ENCODE assay signal across 17 mouse cellular contexts in genomic region chr15:29433033-29433739, GRCm38 (mm10).
DNase-seq lines count a peak whose midpoint lies in the region; ATAC-seq and TF ChIP-seq lines count a peak whose summit lies in the region.
"Had no signal": no experiment of that assay in that cellular context is flagged by ENCODE, and none has a peak within 500 bp of the region (broad histone marks: within the 10 kb centered on the region; RNA-seq: fewer than 3 reads in every experiment).

No protein-coding gene starts in this region.

- intact Hi-C loops in left cerebral cortex, postnatal 10 days (cut with DNase I): no loop called here

- H3K27me3 ChIP-seq in embryonic facial prominence, embryonic 14.5 days (replicated peaks; ENCODE audit: control insufficient read depth, insufficient read depth, low read length): no peaks in the 10 kb centered on the region
- H3K27me3 ChIP-seq in hindbrain, embryonic 13.5 days: no peaks in the 10 kb centered on the region
- H3K27me3 ChIP-seq in midbrain, embryonic 16.5 days (ENCODE audit: control insufficient read depth, insufficient read depth, low read depth, low read length): no peaks in the 10 kb centered on the region
- H3K27me3 ChIP-seq in thymus, adult 2 months (ENCODE audit: control insufficient read depth, insufficient read depth, low read length): no peaks in the 10 kb centered on the region
- H3K27me3 ChIP-seq: embryonic facial prominence, embryonic 12.5 days; intestine, embryonic 15.5 days had no signal

- no peaks in the 10 kb centered on the region for H3K4me1 ChIP-seq in embryonic facial prominence, embryonic 14.5 days (ENCODE audit: control insufficient read depth, insufficient read depth, low read length)
- H3K4me1 ChIP-seq in hindbrain, embryonic 13.5 days (replicated peaks): 0 out of 2 replicates have a peak, but pooled peaks cover 6% of the 10 kb centered on the region
- H3K4me1 ChIP-seq in midbrain, embryonic 16.5 days (ENCODE audit: control insufficient read depth, insufficient read depth, low read length): peaks cover 6% of the 10 kb centered on the region; the same call in 1 of the 2 replicates
- no peaks in the 10 kb centered on the region for H3K4me1 ChIP-seq in thymus, adult 2 months (replicated peaks; ENCODE audit: control insufficient read depth, insufficient read depth, low read length)
- H3K4me1 ChIP-seq: intestine, embryonic 15.5 days had no signal

- WGBS in embryonic facial prominence, embryonic 14.5 days: 8% methylated on average over 4 of the region's 4 CpGs
- WGBS in hindbrain, embryonic 13.5 days: 16% methylated on average over 4 of the region's 4 CpGs
- whole genome bisulfite sequencing in midbrain, embryonic 16.5 days: 11% methylated on average over 4 of the region's 4 CpGs
- WGBS in thymus, adult 2 months: 49% methylated on average over 4 of the region's 4 CpGs

- H3K4me3 ChIP-seq in embryonic facial prominence, embryonic 14.5 days (ENCODE audit: low read depth, low read length): no peak overlapping the region
- H3K4me3 ChIP-seq in hindbrain, embryonic 13.5 days: no peak overlapping the region
- no peak overlapping the region for H3K4me3 ChIP-seq in midbrain, embryonic 16.5 days (ENCODE audit: low read depth, low read length)
- no peak overlapping the region for H3K4me3 ChIP-seq in thymus, adult 2 months (ENCODE audit: control insufficient read depth, insufficient read depth, low read length)
- H3K4me3 ChIP-seq: embryonic facial prominence, embryonic 12.5 days; intestine, embryonic 15.5 days had no signal

- no peak overlapping the region for H3K27ac ChIP-seq in embryonic facial prominence, embryonic 14.5 days (replicated peaks; ENCODE audit: low read depth, low read length)
- peak overlapping the region; percentile 72 for H3K27ac ChIP-seq in hindbrain, embryonic 13.5 days
- peak overlapping the region; percentile 5 for H3K27ac ChIP-seq in midbrain, embryonic 16.5 days (ENCODE audit: low read length)
- no peak overlapping the region for H3K27ac ChIP-seq in thymus, adult 2 months (ENCODE audit: control insufficient read depth, insufficient read depth, low read length)
- H3K27ac ChIP-seq: embryonic facial prominence, embryonic 12.5 days; intestine, embryonic 15.5 days; kidney, postnatal 0 days had no signal

- no peak overlapping the region for H3K9ac ChIP-seq in embryonic facial prominence, embryonic 14.5 days (ENCODE audit: low read depth, low read length)
- H3K9ac ChIP-seq in hindbrain, embryonic 13.5 days: no peak overlapping the region
- H3K9ac ChIP-seq in midbrain, embryonic 16.5 days (ENCODE audit: low read depth, low read length): no peak overlapping the region
- H3K9ac ChIP-seq: embryonic facial prominence, embryonic 12.5 days; intestine, embryonic 15.5 days had no signal

- no peak overlapping the region for H3K4me2 ChIP-seq in embryonic facial prominence, embryonic 14.5 days (ENCODE audit: low read depth, low read length)
- H3K4me2 ChIP-seq in hindbrain, embryonic 13.5 days: no peak overlapping the region
- no peak overlapping the region for H3K4me2 ChIP-seq in midbrain, embryonic 16.5 days (ENCODE audit: low read length)
- H3K4me2 ChIP-seq: embryonic facial prominence, embryonic 12.5 days; intestine, embryonic 15.5 days had no signal

- TF ChIP-seq POLR2A in brain, embryonic 14.5 days (IDR thresholded peaks at IDR 0.05; ENCODE audit: borderline replicate concordance, extremely low read depth, insufficient read depth, insufficient read length, poor library complexity, severe bottlenecking): no peak
- no peak for TF ChIP-seq POLR2A in thymus, adult 2 months (IDR thresholded peaks at IDR 0.05; ENCODE audit: control insufficient read depth, extremely low read depth, insufficient read depth, low read length, poor library complexity)

- no peak for ATAC-seq in embryonic facial prominence, embryonic 14.5 days (ENCODE audit: low read depth)
- no peak for ATAC-seq in hindbrain, embryonic 13.5 days (ENCODE audit: low FRiP score)
- peak; percentile 80; the same call in 1 of the 2 replicates for ATAC-seq in midbrain, embryonic 16.5 days
- ATAC-seq: CD4-positive, CD25-positive, alpha-beta regulatory T cell, adult 4 months; intestine, embryonic 15.5 days had no signal

- no peak for TF ChIP-seq CTCF in brain, embryonic 14.5 days (IDR thresholded peaks at IDR 0.05; ENCODE audit: borderline replicate concordance, extremely low read depth, insufficient read depth, insufficient read length)
- no peak for TF ChIP-seq CTCF in thymus, adult 2 months (IDR thresholded peaks at IDR 0.05; ENCODE audit: borderline replicate concordance, control insufficient read depth, extremely low read depth, insufficient read depth, low read length, poor library complexity)

- DNase-seq in brain, embryonic 14.5 days (ENCODE audit: low read depth): peak; percentile 74
- peak; percentile 1 for DNase-seq in embryonic facial prominence, embryonic 14.5 days (ENCODE audit: low spot score)
- no peak for DNase-seq in thymus, adult 2 months
- no peak for DNase-seq in left cerebral cortex, postnatal 10 days (ENCODE audit: extremely low spot score in 1 of 2, low spot score in 2 of 2)
- DNase-seq in urinary bladder, postnatal 14 days (ENCODE audit: low spot score): no peak
- DNase-seq: adrenal gland, postnatal 14 days; cerebellum, adult 8-10 months; heart, postnatal 14 days; liver; lung, adult 18-20 months; lung, postnatal 36 days had no signal

- no peaks in the 10 kb centered on the region for H3K9me3 ChIP-seq in embryonic facial prominence, embryonic 14.5 days (ENCODE audit: control insufficient read depth, low read length)
- no peaks in the 10 kb centered on the region for H3K9me3 ChIP-seq in hindbrain, embryonic 13.5 days
- no peaks in the 10 kb centered on the region for H3K9me3 ChIP-seq in midbrain, embryonic 16.5 days (replicated peaks; ENCODE audit: control insufficient read depth, low read length, poor library complexity, severe bottlenecking)
- H3K9me3 ChIP-seq: embryonic facial prominence, embryonic 12.5 days; intestine, embryonic 15.5 days had no signal

- no peaks in the 10 kb centered on the region for H3K36me3 ChIP-seq in embryonic facial prominence, embryonic 14.5 days (ENCODE audit: control insufficient read depth, insufficient read depth, low read length)
- H3K36me3 ChIP-seq in hindbrain, embryonic 13.5 days: no peaks in the 10 kb centered on the region
- no peaks in the 10 kb centered on the region for H3K36me3 ChIP-seq in midbrain, embryonic 16.5 days (ENCODE audit: control insufficient read depth, insufficient read depth, low read length)
- H3K36me3 ChIP-seq in thymus, adult 2 months (ENCODE audit: control insufficient read depth, insufficient read depth, low read length): no peaks in the 10 kb centered on the region
- H3K36me3 ChIP-seq: embryonic facial prominence, embryonic 12.5 days; intestine, embryonic 15.5 days had no signal

Comparison
In these comparisons a context has a peak if more than half of its experiments do, and no peak if none do; other contexts are left out.
1. DNase-seq: peak in brain, embryonic 14.5 days (single experiment) and embryonic facial prominence, embryonic 14.5 days (single experiment); none in thymus, adult 2 months (single experiment), left cerebral cortex, postnatal 10 days (0 of 2) and urinary bladder, postnatal 14 days (single experiment).
2. H3K27ac ChIP-seq: peak in hindbrain, embryonic 13.5 days (single experiment) and midbrain, embryonic 16.5 days (single experiment); none in embryonic facial prominence, embryonic 14.5 days (single experiment) and thymus, adult 2 months (single experiment).